Mouse (Mus musculus) stomach, embryonic 14.5 days (tissue): ENCODE measurements around the gene Gpx4. TPM values are rescaled to one million over a fixed set of nuclear protein-coding genes. Genes with fewer than 3 reads are reported as not detected.
A peak's percentile ranks its signal among the peaks of the same experiment; 100 is the strongest.

ENCODE experiments used
- ATAC-seq: fragments of 200-750 bp; cut with Nextera tagmentation; 2 replicates; pipeline ENCODE4 v1.8.0; 2017; ENCODE audit warnings: low read depth, moderate TSS enrichment; ENCODE audit not compliant: insufficient number of reproducible peaks, insufficient read depth, low FRiP score
- H3K27ac ChIP-seq: fragments of 300-500 bp; sonication (generic); 2 replicates; pipeline ENCODE4 v1.5.1; 2014; ENCODE audit warnings: mild to moderate bottlenecking, low read length, moderate library complexity, mixed read lengths
- H3K27me3 ChIP-seq: fragments of 300-500 bp; sonication (generic); 2 replicates; pipeline ENCODE4 v1.6.1; 2014; ENCODE audit warnings: low read length, control low read depth, mixed read lengths; ENCODE audit not compliant: control insufficient read depth, insufficient read depth
- H3K36me3 ChIP-seq: fragments of 300-500 bp; sonication (generic); 2 replicates; pipeline ENCODE4 v1.6.1; 2014; ENCODE audit warnings: mild to moderate bottlenecking, control low read depth, low read length, moderate library complexity, mixed read lengths; ENCODE audit not compliant: control insufficient read depth, insufficient read depth
- H3K4me1 ChIP-seq: fragments of 300-500 bp; sonication (generic); 2 replicates; pipeline ENCODE4 v1.6.1; 2014; ENCODE audit warnings: low read length, control low read depth, mixed read lengths; ENCODE audit not compliant: control insufficient read depth, insufficient read depth
- H3K4me2 ChIP-seq: fragments of 300-500 bp; sonication (generic); replicated peaks from 2 replicates; pipeline ENCODE4 v1.6.1; 2014; ENCODE audit warnings: low read depth, low read length, control low read depth
- H3K4me3 ChIP-seq: fragments of 300-500 bp; sonication (generic); 2 replicates; pipeline ENCODE4 v1.5.1; 2014; ENCODE audit warnings: low read depth, low read length, control low read depth
- H3K9ac ChIP-seq: fragments of 300-500 bp; sonication (generic); replicated peaks from 2 replicates; pipeline ENCODE4 v1.6.1; 2014; ENCODE audit warnings: low read depth, mild to moderate bottlenecking, control low read depth, low read length, moderate library complexity, mixed read lengths
- H3K9me3 ChIP-seq: fragments of 300-500 bp; sonication (generic); 2 replicates; pipeline ENCODE4 v1.6.1; 2016; ENCODE audit warnings: low read depth, low read length, control low read depth; ENCODE audit not compliant: control insufficient read depth
- WGBS: fragments of 180-500 bp; shearing (Covaris S2); extraction: QIAGEN DNeasy Blood & Tissue Kit; methylation state at CpG from one replicate; pipeline ENCODE4 v1.1.7; 2014; 5-methylcytosine and 5-hydroxymethylcytosine counted together
- polyA plus RNA-seq: library from polyadenylated mRNA; unstranded; fragments of >200 nt; fragmentation: Nextera tagmentation; extraction: Ambion mirVana; gene quantifications from 2 replicates; pipeline ENCODE4 v1.2.1, GENCODE M21; 2014

Gene Gpx4
- polyA plus RNA-seq, 1 experiment from 2014 or later = 466 TPM

DNA sequence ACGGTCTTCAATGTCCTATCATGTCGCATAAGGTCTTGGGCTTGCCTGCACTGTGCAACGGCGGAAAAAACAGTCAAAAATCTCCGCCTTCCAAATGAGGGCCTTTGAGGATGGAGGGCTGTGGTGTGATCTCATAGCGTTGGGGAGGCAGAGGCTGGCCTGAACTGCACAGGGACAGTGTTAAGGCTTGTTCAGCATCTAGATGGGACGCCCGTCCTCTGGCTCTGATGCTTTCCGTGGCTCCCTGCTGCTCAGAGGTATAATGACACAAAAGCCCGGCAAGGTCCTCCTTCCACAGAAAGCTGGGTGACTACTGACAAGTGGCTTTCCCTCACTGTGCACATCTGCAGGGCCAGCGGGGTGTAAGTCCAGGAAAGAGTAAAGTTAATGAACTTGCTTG, 26.8 kb upstream of the Gpx4 start:
- no peaks in the 10 kb centered on the region for H3K9me3 ChIP-seq
- WGBS = 38% methylated on average over 11 of the region's 11 CpGs
- no peaks in the 10 kb centered on the region for H3K36me3 ChIP-seq
- peak overlapping the region; percentile 40; the same call in 1 of the 2 replicates for H3K9ac ChIP-seq
- no peaks in the 10 kb centered on the region for H3K27me3 ChIP-seq
- H3K27ac ChIP-seq = no peak overlapping the region
- no peak for ATAC-seq
- peaks cover 22% of the 10 kb centered on the region for H3K4me1 ChIP-seq
- H3K4me3 ChIP-seq = peak overlapping the region; percentile 20
- peak overlapping the region; percentile 46 for H3K4me2 ChIP-seq

DNA sequence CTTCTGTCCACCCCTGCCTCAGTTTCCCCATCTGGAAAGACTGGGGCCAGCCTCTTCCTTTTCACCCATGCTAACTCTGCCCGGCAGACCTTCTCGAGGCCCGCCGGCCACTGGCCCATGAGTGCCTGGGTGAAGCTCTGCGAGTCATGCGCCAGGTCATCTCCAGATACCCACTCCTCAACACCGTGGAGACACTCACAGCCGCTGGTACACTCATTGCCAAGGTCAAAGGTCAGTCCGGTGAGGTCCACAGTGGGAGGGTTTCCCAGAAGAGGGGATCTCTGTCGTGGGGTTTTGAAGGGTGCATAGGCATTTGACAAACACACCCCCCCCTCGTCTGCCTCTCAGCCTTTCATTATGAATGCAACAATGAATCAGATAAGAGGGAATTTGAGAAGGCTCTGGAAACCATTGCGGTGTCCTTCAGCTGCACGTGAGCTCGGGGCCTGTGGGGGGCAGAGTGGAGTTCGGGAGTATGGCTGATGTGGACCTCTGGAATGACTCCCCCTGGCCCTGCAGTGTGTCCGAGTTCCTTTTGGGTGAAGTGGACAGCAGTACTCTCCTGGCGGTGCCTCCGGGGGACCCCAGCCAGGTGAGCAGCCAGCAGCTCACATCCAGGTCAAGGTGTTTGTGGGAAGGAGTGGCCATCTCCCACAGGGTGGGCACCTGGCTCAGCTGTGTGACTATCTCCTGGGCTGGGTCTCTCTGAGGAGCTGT, 26.2 kb upstream of the Gpx4 start:
- no peak overlapping the region for H3K9ac ChIP-seq
- no peak for ATAC-seq
- H3K36me3 ChIP-seq = no peaks in the 10 kb centered on the region
- 0 out of 2 replicates have a peak overlapping the region, but pooled peaks have one; percentile 20 for H3K4me3 ChIP-seq
- H3K27me3 ChIP-seq = no peaks in the 10 kb centered on the region
- no peaks in the 10 kb centered on the region for H3K9me3 ChIP-seq
- no peak overlapping the region for H3K27ac ChIP-seq
- WGBS = 82% methylated on average over 18 of the region's 18 CpGs
- peaks cover 25% of the 10 kb centered on the region for H3K4me1 ChIP-seq
- H3K4me2 ChIP-seq = no peak overlapping the region

DNA sequence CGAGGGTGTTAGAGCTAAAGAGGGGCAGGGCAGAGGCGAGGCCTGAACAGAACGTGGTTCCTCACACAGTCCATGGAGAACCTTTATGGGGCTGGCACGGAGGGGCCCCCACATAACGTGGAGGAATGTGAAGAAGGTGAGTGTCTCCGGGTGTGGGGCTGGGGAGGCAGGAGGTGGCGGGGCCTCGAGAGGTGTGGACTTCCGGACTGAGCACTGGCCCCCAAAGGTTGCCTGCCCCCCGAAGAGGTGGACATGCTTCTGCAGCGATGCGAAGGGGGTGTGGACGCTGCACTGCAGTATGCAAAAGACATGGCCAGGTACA, 25.7 kb upstream of the Gpx4 start:
- Histone ChIP-seq H3K9me3 (no peaks in the 10 kb centered on the region), H3K4me3 (no peak overlapping the region), H3K9ac (no peak overlapping the region), H3K36me3 (no peaks in the 10 kb centered on the region), H3K4me1 (peaks cover 25% of the 10 kb centered on the region), H3K27ac (no peak overlapping the region), H3K27me3 (no peaks in the 10 kb centered on the region), H3K4me2 (no peak overlapping the region)
- no peak for ATAC-seq
- WGBS = 82% methylated on average over 13 of the region's 13 CpGs

- WGBS = 94% methylated on average over 12 of the region's 12 CpGs
- no peak overlapping the region for H3K4me3 ChIP-seq
Measured at GRCm38 (mm10) chr10:80022164-80022563, 24.8 kb upstream of the Gpx4 start.

DNA sequence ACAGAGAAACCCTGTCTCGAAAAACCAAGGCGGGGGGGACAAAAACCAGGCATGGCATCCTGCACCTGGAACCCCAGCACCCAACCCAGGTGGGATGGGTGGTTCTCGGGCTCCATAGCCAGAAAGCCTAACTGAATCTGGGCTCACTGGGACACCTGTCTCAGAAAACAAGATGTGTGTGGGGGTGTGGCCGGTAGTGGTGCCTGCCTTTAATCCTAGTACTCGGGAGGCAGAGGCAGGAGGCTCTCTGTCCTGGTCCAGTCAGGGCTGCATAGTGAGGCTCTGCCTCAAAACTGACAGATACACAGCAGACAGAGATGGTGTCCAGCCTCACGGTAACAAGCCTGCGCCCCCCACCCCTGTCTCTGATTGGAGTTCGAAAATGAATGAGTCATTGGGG, 24.2 kb upstream of the Gpx4 start:
- Histone ChIP-seq H3K9me3 (no peaks in the 10 kb centered on the region), H3K4me3 (no peak overlapping the region), H3K4me2 (no peak overlapping the region), H3K27me3 (no peaks in the 10 kb centered on the region), H3K36me3 (no peaks in the 10 kb centered on the region), H3K9ac (no peak overlapping the region), H3K27ac (no peak overlapping the region), H3K4me1 (peaks cover 25% of the 10 kb centered on the region)
- ATAC-seq = no peak
- WGBS = 96% methylated on average over 8 of the region's 8 CpGs

More at GRCm38 (mm10) chr10:80022164-80022563, 24.8 kb upstream of the Gpx4 start:
- H3K9ac ChIP-seq = no peak overlapping the region
- H3K27me3 ChIP-seq = no peaks in the 10 kb centered on the region
- ATAC-seq = no peak
- H3K4me1 ChIP-seq = peaks cover 25% of the 10 kb centered on the region
- no peak overlapping the region for H3K4me2 ChIP-seq
- H3K36me3 ChIP-seq = no peaks in the 10 kb centered on the region
- H3K27ac ChIP-seq = no peak overlapping the region
- H3K9me3 ChIP-seq = no peaks in the 10 kb centered on the region

GRCm38 (mm10) chr10:80023758-80024157, 23.2 kb upstream of the Gpx4 start:
- no peak for ATAC-seq
- H3K4me1 ChIP-seq = peaks cover 22% of the 10 kb centered on the region
- H3K27me3 ChIP-seq = no peaks in the 10 kb centered on the region
- no peak overlapping the region for H3K4me3 ChIP-seq
- no peak overlapping the region for H3K27ac ChIP-seq
- WGBS = 82% methylated on average over 5 of the region's 5 CpGs
- no peak overlapping the region for H3K4me2 ChIP-seq
- H3K36me3 ChIP-seq = no peaks in the 10 kb centered on the region
- H3K9ac ChIP-seq = no peak overlapping the region
- no peaks in the 10 kb centered on the region for H3K9me3 ChIP-seq

DNA sequence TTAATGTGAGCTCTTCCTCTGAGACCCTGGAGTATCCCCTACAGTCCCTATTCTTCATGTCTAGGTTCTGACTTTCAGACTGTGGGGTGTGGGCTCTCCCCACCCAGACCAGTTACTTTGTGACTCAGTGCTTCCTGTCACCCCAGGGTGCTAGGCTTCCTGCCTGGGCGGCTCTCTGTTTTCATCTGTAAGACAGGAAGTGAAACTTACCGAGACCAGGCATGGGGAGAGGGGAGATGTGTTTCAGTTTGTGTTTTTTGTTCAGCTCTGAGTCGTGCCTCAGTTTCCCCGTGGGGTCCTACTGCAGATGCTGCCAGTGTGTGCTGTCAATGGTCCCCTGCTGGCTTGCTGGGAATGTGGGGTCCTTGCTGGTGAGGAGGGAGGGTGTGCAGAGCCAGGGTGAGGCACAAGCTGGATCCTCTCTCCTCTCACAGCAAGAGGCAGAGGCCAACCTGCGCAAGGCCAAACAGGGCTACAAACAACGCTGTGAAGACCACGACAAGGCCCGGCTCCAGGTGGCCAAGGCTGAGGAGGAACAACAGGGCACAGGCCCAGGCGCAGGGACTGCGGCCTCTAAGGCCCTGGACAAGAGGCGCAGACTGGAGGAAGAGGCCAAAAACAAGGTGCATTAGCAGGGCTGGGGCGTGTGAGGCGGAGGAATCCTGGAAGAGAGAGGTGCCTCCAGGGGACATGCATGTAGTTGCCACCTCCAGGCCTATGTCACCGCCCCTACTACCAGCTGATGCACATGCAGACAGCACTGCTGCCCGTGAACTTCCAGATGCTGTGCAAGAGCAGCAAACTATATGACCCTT, 22.5 kb upstream of the Gpx4 start:
- Histone ChIP-seq H3K9me3 (no peaks in the 10 kb centered on the region), H3K27ac (peak overlapping the region; percentile 6; the same call in 1 of the 2 replicates), H3K9ac (no peak overlapping the region), H3K4me2 (no peak overlapping the region), H3K4me3 (no peak overlapping the region), H3K36me3 (no peaks in the 10 kb centered on the region), H3K4me1 (peaks cover 15% of the 10 kb centered on the region; the same call in 1 of the 2 replicates), H3K27me3 (no peaks in the 10 kb centered on the region)
- ATAC-seq = no peak
- 75% methylated on average over 15 of the region's 15 CpGs for WGBS

DNA sequence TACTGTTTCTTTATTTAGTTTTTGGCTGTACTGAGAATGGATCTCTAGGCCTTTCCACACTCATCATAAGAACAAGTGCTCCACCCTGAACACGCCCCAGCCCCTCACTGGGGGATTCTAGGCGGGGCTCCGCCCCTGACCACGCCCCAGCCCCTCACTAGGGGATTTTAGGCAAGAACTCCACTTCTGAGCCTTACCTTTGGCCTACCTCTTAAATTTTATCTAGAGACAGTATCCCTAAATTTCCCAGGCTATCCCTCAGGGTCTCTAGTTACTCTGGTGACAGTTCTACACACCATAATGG, 22.0 kb upstream of the Gpx4 start:
- Histone ChIP-seq H3K27ac (no peak overlapping the region), H3K4me3 (no peak overlapping the region), H3K4me1 (peaks cover 10% of the 10 kb centered on the region; the same call in 1 of the 2 replicates), H3K36me3 (no peaks in the 10 kb centered on the region), H3K9ac (no peak overlapping the region), H3K27me3 (no peaks in the 10 kb centered on the region), H3K9me3 (no peaks in the 10 kb centered on the region), H3K4me2 (no peak overlapping the region)
- no peak for ATAC-seq
- WGBS = 51% methylated on average over 4 of the region's 4 CpGs
